Mouse (Mus musculus) small intestine, adult 2 months (tissue): ENCODE data around the gene Pcca.

Experiments used
- CTCF ChIP-seq: fragments of 200-500 bp; IDR thresholded peaks from 2 replicates; pipeline ENCODE4 v1.5.1; 2012; ENCODE audit warnings: low read depth, mild to moderate bottlenecking, control low read depth, inconsistent platforms, low read length, moderate library complexity, mixed read lengths; ENCODE audit not compliant: insufficient replicate concordance, insufficient read length; ENCODE audit errors: extremely low read depth
- POLR2A ChIP-seq: fragments of 200-500 bp; IDR thresholded peaks from 2 replicates; pipeline ENCODE4 v1.6.1; 2012; ENCODE audit warnings: low read depth, mild to moderate bottlenecking, control low read depth, inconsistent platforms, low read length, moderate library complexity

DNA sequence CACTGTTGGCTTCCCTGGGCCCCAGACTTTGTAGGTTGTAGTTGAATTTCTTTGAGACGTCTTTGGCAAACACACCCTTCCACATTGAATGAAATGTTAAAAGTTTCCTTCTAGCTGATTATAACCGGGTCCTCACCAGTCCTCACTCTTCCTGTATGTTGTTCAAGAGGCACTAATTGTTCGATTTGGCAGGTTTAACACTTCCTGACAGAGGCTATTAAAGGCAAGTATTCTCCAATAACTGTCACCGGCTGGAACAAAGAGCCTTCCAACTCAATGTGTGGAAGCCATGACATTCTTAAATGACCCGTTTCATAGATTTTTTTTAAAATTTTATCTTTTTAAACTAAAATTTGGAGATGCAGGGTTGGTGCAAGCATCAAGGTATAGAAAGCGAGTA, 102.5 kb downstream of the Pcca start:
- no peak for TF ChIP-seq POLR2A
- TF ChIP-seq CTCF = no peak
